8 mouse cellular contexts compared by ENCODE assay signal in the genomic region with DNA sequence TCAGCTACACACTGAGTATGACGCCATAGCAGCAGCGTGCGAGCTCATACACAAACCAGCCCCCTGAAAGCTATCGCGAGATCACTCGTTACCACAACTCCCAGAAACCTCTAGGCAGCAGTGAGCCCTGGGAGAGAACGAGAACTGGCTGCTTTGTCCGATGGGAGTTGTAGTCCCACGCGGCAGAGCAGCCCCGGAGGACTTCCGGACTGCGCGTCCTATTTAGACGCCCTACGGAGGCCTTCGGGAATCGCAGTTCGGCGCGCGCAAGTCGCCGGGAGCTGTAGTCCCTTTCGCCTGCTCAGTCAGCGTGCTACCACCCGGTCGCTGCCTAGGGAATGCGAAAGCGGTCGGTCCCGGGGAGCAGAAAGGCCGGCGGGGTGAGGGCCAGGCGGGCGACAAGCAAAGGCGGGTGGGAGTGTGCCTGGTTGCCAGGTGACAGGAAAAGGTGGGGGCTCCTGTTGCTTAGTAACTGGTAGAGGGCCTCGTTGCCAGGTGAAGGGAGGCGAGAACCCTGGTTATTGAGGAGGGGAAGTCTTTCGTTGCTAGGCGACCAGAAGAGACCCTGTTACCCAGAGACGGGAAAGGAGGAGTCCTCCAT. TPM values are rescaled to one million over a fixed set of nuclear protein-coding genes. Genes with fewer than 3 reads are reported as not detected.
DNase-seq lines count a peak whose midpoint lies in the region; ATAC-seq lines count a peak whose summit lies in the region.

A gene (plus strand): TSS at position 170 of the 601 bp plus-strand sequence.

- H3K9me3 ChIP-seq in heart, embryonic 10.5 days: no peaks in the 10 kb centered on the region
- H3K9me3 ChIP-seq in kidney, embryonic 15.5 days (replicated peaks): no peaks in the 10 kb centered on the region

- peak; percentile 81 for ATAC-seq in erythroblast, adult 5-6 weeks (replicated peaks; ENCODE audit: low FRiP score, poor library complexity, severe bottlenecking)
- ATAC-seq in kidney, embryonic 15.5 days (replicated peaks; ENCODE audit: low FRiP score): peak; percentile 97
- peak; percentile 92 for ATAC-seq in monocyte, adult 5-6 weeks (replicated peaks; ENCODE audit: insufficient number of reproducible peaks, low FRiP score, low TSS enrichment, poor library complexity, severe bottlenecking)

- H3K4me2 ChIP-seq in kidney, embryonic 15.5 days: peak within 1 kb of the TSS; percentile 62

- H3K27ac ChIP-seq in heart, embryonic 10.5 days: peak within 1 kb of the TSS; percentile 91
- H3K27ac ChIP-seq in kidney, embryonic 15.5 days: peak within 1 kb of the TSS; percentile 52

- H3K9ac ChIP-seq in kidney, embryonic 15.5 days: peak within 1 kb of the TSS; percentile 53

- peaks cover 26% of the 10 kb centered on the region for H3K27me3 ChIP-seq in heart, embryonic 10.5 days (ENCODE audit: insufficient read depth, poor library complexity, severe bottlenecking)
- peaks cover 29% of the 10 kb centered on the region for H3K27me3 ChIP-seq in kidney, embryonic 15.5 days

- peaks cover 93% of the 10 kb centered on the region for H3K4me1 ChIP-seq in heart, embryonic 10.5 days
- H3K4me1 ChIP-seq in kidney, embryonic 15.5 days: peaks cover 30% of the 10 kb centered on the region

- peak within 1 kb of the TSS; percentile 73 for H3K4me3 ChIP-seq in heart, embryonic 10.5 days
- H3K4me3 ChIP-seq in kidney, embryonic 15.5 days (replicated peaks): peak within 1 kb of the TSS; percentile 63

- under 1% methylated on average over 42 of the region's 42 CpGs for WGBS in heart, embryonic 10.5 days
- under 1% methylated on average over 42 of the region's 42 CpGs for WGBS in kidney, embryonic 15.5 days

- DNase-seq in B cell, adult 2 months: peak; percentile 90 to 93
- peak; percentile 100 for DNase-seq in brain, adult 2 months (ENCODE audit: low read depth, low spot score)
- peak; percentile 99 for DNase-seq in heart, embryonic 10.5 days (ENCODE audit: low spot score)
- peak; percentile 94 for DNase-seq in liver
- DNase-seq in spleen, postnatal 4 days (ENCODE audit: low spot score in 2 of 2): peak; percentile 88 to 92

- peaks cover 2% of the 10 kb centered on the region; the same call in 1 of the 2 replicates for H3K36me3 ChIP-seq in heart, embryonic 10.5 days
- H3K36me3 ChIP-seq in kidney, embryonic 15.5 days: 0 out of 2 replicates have a peak, but pooled peaks cover 4% of the 10 kb centered on the region

RNA-seq across cellular contexts. Expression of the gene that starts here (rescaled TPM):
- total RNA-seq in erythroblast, adult 5-6 weeks (2015; ENCODE audit: low replicate concordance): 6.7 and 43.7 TPM in 2 replicates
- total RNA-seq in erythroblast, adult 5-6 weeks (2017; ENCODE audit: low replicate concordance): 33.7 and 59.7 TPM in 2 replicates
- 158 and 196 TPM in 2 replicates for polyA plus RNA-seq in heart, embryonic 10.5 days (2016; fragmentation: Nextera tagmentation; extraction: Ambion mirVana)
- 72.5 and 78.9 TPM in 2 replicates for polyA plus RNA-seq in kidney, embryonic 15.5 days (2015; fragmentation: Nextera tagmentation; extraction: Ambion mirVana)
- 12.9 to 40.9 TPM (median 17.1 TPM) in 3 replicates for total RNA-seq in monocyte, adult 5-6 weeks (2017)

Comparison
In these comparisons a context has a peak if more than half of its experiments do, and no peak if none do; other contexts are left out.
1. Peak in every context shown above with its lines: DNase-seq, ATAC-seq, H3K4me3 ChIP-seq and H3K27ac ChIP-seq.